Mouse (Mus musculus) heart, postnatal 0 days (tissue): Measurements from ENCODE around the gene Cnga3. TPM values are rescaled to one million over a fixed set of nuclear protein-coding genes. Genes with fewer than 3 reads are reported as not detected.

Experiments used
- ATAC-seq: fragments of 200-750 bp; cut with Nextera tagmentation; 2 replicates; pipeline ENCODE4 v1.8.0; 2017; ENCODE audit warnings: low read depth, moderate number of reproducible peaks, moderate library complexity; ENCODE audit not compliant: insufficient read depth
- DNase-seq: peaks from one replicate; pipeline ENCODE4 v3.0.0-alpha.2; 2016; ENCODE audit warnings: low spot score
- H3K27ac ChIP-seq: fragments of 300-500 bp; sonication (generic); 2 replicates; pipeline ENCODE4 v1.5.1; 2014; ENCODE audit warnings: low read depth, mild to moderate bottlenecking
- H3K27me3 ChIP-seq: fragments of 300-500 bp; sonication (generic); 2 replicates; pipeline ENCODE4 v1.6.1; 2014; ENCODE audit warnings: low read length, mixed read lengths; ENCODE audit not compliant: control insufficient read depth, insufficient read depth
- H3K36me3 ChIP-seq: fragments of 300-500 bp; sonication (generic); replicated peaks from 2 replicates; pipeline ENCODE4 v1.6.1; 2014; ENCODE audit warnings: low read length, mixed read lengths; ENCODE audit not compliant: control insufficient read depth, insufficient read depth
- H3K4me1 ChIP-seq: fragments of 300-500 bp; sonication (generic); 2 replicates; pipeline ENCODE4 v1.6.1; 2014; ENCODE audit warnings: antibody characterized with exemption; ENCODE audit not compliant: control insufficient read depth, insufficient read depth
- H3K4me2 ChIP-seq: fragments of 300-500 bp; sonication (generic); 2 replicates; pipeline ENCODE4 v1.6.1; 2014; ENCODE audit warnings: low read depth, mild to moderate bottlenecking, low read length, moderate library complexity
- H3K4me3 ChIP-seq: fragments of 300-500 bp; sonication (generic); 2 replicates; pipeline ENCODE4 v1.5.1; 2014; ENCODE audit warnings: low read depth, low read length
- H3K9ac ChIP-seq: fragments of 300-500 bp; sonication (generic); replicated peaks from 2 replicates; pipeline ENCODE4 v1.6.1; 2014; ENCODE audit warnings: low read depth, low read length, mixed read lengths
- H3K9me3 ChIP-seq: fragments of 300-500 bp; sonication (generic); replicated peaks from 2 replicates; pipeline ENCODE4 v1.6.1; 2016; ENCODE audit warnings: low read length; ENCODE audit not compliant: control insufficient read depth
- CTCF ChIP-seq: IDR thresholded peaks from 2 replicates; pipeline ENCODE4 v1.5.1; 2016; ENCODE audit warnings: antibody characterized with exemption, control low read depth, low read depth
- EP300 ChIP-seq: IDR thresholded peaks from 2 replicates; pipeline ENCODE4 v1.6.1; 2016; ENCODE audit warnings: antibody characterized with exemption, low read depth
- WGBS: fragments of 180-500 bp; shearing (Covaris S2); extraction: QIAGEN DNeasy Blood & Tissue Kit; methylation state at CpG from one replicate; pipeline ENCODE4 v1.1.7; 2014; 5-methylcytosine and 5-hydroxymethylcytosine counted together
- polyA plus RNA-seq: library from polyadenylated mRNA; unstranded; fragments of >200 nt; fragmentation: Nextera tagmentation; extraction: Ambion mirVana; gene quantifications from 2 replicates; pipeline ENCODE4 v1.2.1, GENCODE M21; 2015
- total RNA-seq: library from RNA; depleted of rRNA; stranded (reverse); fragments of >200 nt; gene quantifications from 2 replicates; pipeline ENCODE4 v1.2.3, GENCODE M21; 2014; ENCODE audit warnings: low replicate concordance; rRNA removed

Cnga3 gene
- total and polyA plus RNA-seq, 2 experiments from 2014 or later = 0.05 TPM; not detected in 1

DNA sequence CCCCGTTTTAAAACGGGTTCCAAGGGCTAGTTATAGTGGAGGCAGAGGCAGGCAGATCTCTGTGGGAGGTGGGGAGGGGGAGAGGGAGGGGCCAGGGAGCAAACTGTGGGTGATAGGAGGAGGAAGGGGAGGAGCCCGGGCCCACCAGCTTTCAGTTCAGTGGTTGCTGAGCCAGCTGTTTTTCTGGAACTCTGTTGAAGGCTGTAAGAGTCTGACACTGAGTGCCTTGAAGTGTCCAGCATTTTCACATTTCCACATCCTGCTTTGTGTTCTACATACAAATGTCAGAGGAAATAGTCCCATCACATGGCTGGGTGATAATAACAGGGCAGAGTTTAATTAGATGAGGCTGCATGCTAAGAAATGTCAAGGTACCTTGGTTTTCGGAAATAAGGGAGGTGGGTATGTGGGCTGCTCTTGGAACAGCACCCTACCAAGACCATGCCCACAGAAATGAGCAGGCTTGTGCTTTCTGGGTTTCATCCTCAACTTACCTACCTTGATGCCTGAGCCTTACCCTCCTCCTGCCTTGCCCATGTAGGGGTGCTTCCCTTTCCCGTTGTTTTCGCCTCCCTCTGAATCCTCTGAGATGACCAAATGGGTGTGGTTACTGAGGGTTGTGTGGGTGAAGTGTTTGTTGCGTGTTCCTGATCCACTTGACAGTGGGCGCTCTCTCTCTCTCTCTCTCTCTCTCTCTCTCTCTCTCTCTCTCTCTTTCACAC, 93.9 kb downstream of the Cnga3 start:
- TF ChIP-seq CTCF = no peak
- TF ChIP-seq EP300 = no peak
- Histone ChIP-seq H3K4me1 (peaks cover 7% of the 10 kb centered on the region), H3K4me3 (no peak overlapping the region), H3K27ac (no peak overlapping the region), H3K4me2 (no peak overlapping the region), H3K9ac (no peak overlapping the region), H3K9me3 (0 out of 2 replicates have a peak, but pooled peaks cover 3% of the 10 kb centered on the region), H3K36me3 (no peaks in the 10 kb centered on the region), H3K27me3 (no peaks in the 10 kb centered on the region)
- DNase-seq = no peak
- ATAC-seq = no peak
- WGBS = 81% methylated on average over 8 of the region's 8 CpGs

DNA sequence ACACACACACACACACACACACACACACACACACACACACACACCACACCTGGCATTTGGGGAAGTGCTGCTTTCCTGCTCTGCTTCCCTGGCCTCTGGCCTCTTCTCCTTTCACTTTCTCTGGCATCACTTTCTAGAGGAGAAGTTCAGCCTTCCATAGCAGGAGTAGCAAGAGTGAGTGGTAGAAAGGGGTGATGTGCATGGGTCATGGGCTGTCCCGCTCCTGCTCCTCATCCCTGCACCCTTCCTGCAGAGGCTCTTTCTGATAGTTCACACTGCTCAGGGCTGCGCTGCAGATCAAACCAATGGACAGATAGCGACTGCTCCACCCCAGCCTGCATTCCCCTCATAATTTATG, 94.5 kb downstream of the Cnga3 start:
- no peak overlapping the region for H3K9ac ChIP-seq
- peaks cover 7% of the 10 kb centered on the region for H3K4me1 ChIP-seq
- no peak for ATAC-seq
- H3K27me3 ChIP-seq = no peaks in the 10 kb centered on the region
- no peaks in the 10 kb centered on the region for H3K36me3 ChIP-seq
- no peak for DNase-seq
- H3K9me3 ChIP-seq = 0 out of 2 replicates have a peak, but pooled peaks cover 3% of the 10 kb centered on the region
- no peak overlapping the region for H3K27ac ChIP-seq
- no peak overlapping the region for H3K4me3 ChIP-seq
- TF ChIP-seq CTCF = no peak
- TF ChIP-seq EP300 = no peak
- no peak overlapping the region for H3K4me2 ChIP-seq
- 74% methylated on average over 3 of the region's 3 CpGs for whole genome bisulfite sequencing

DNA sequence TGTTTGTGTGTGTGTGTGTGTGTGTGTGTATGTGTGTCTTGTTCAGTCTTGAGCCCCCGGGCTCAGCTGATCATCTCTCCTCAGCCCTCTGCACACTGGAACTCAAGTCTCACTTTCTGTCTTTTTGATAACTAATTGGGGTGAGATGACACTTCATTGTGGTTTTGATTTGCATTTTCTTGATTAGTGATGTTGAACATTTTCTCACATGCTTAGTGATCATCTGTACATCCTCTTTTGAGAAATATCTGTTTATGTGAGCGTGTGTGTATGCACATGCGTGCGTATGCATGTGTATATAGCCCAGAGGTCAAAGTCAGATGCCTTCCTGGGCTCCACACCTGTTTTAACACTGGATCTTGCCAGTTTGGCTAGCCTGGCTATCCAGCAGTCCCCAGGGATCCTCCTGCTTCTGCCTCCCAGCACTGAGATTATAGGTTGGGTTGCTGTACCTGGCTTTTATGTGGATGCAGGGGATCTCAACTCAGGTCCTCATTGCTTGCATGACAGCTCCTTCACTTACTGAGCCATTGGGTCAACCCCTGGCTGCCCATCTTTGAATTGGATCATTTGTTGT, 95.8 kb downstream of the Cnga3 start:
- no peaks in the 10 kb centered on the region for H3K36me3 ChIP-seq
- no peaks in the 10 kb centered on the region for H3K27me3 ChIP-seq
- 93% methylated on average over 4 of the region's 4 CpGs for WGBS
- no peak overlapping the region for H3K9ac ChIP-seq
- no peak overlapping the region for H3K27ac ChIP-seq
- ATAC-seq (no peak), DNase-seq (no peak)
- no peak for TF ChIP-seq CTCF
- no peak for TF ChIP-seq EP300
- H3K4me1 ChIP-seq = peaks cover 14% of the 10 kb centered on the region
- 0 out of 2 replicates have a peak, but pooled peaks cover 3% of the 10 kb centered on the region for H3K9me3 ChIP-seq
- no peak overlapping the region for H3K4me3 ChIP-seq
- no peak overlapping the region for H3K4me2 ChIP-seq

Other genes with a start within 250 kb of the Cnga3 start
- not detected in 2 replicates for gene Vwa3b, start 187.8 kb upstream of the Cnga3 start, total RNA-seq
- 0.25 and 0.26 TPM in 2 replicates for gene Vwa3b, start 187.8 kb upstream of the Cnga3 start, polyA plus RNA-seq
- gene Inpp4a, start 85.4 kb downstream of the Cnga3 start, total RNA-seq = 8.8 and 17.0 TPM in 2 replicates
- 9.5 and 9.9 TPM in 2 replicates for gene Inpp4a, start 85.4 kb downstream of the Cnga3 start, polyA plus RNA-seq
- 48.9 and 65.0 TPM in 2 replicates for gene Coa5, start 215.7 kb downstream of the Cnga3 start, total RNA-seq
- 55.3 and 60.1 TPM in 2 replicates for gene Coa5, start 215.7 kb downstream of the Cnga3 start, polyA plus RNA-seq
- gene Unc50, start 215.7 kb downstream of the Cnga3 start, total RNA-seq = 57.6 and 83.8 TPM in 2 replicates
- gene Unc50, start 215.7 kb downstream of the Cnga3 start, polyA plus RNA-seq = 78.7 and 83.3 TPM in 2 replicates